Mouse (Mus musculus): ENCODE results near the gene Nmb.

- TF ChIP-seq POLR2A (IDR thresholded peaks at IDR 0.05; ENCODE audit: control insufficient read depth, extremely low read depth, insufficient read depth, low read length, poor library complexity) (no peak), CTCF (IDR thresholded peaks at IDR 0.05; ENCODE audit: borderline replicate concordance, control insufficient read depth, extremely low read depth, insufficient read depth, low read length, poor library complexity) (no peak)
Observed at GRCm38 (mm10) chr7:80903625-80904422, 1.1 kb downstream of the Nmb start.

All from thymus, adult 2 months (tissue).